Mouse (Mus musculus): ENCODE measurements around the gene Abcc8. TPM values are rescaled to one million over a fixed set of nuclear protein-coding genes. Genes with fewer than 3 reads are reported as not detected.
"Not testable (repeated sequence)": the region's sequence is repeated elsewhere in the genome, so short reads cannot be mapped to it uniquely, and the experiment has no call there.

Gene Abcc8
- polyA plus RNA-seq, 1 experiment, result not detected

DNA sequence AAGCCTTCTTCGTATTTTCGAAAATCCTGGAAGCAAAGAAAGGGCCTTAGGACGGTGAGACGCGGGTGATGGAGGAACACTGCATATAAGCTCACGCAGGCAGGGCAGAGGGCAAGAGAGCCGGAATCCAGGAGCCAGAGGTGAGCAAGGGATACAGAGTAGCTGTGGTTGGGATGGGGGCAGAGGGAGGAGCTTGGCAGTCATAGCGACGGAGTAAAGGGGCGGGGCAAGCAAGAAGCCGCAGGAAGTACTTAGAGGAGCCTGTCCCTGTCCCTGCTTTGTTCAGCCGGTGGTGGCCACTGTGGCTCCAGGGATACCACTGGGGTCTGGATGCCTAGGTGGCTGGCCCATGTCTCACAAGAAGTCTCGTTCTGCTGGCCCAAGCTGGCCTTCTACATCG is 21.8 kb upstream of the Abcc8 start:
- Histone ChIP-seq H3K27me3 (replicated peaks) (peaks cover 74% of the 10 kb centered on the region), H3K9me3 (no peaks in the 10 kb centered on the region), H3K4me1 (0 out of 2 replicates have a peak, but pooled peaks cover 3% of the 10 kb centered on the region), H3K36me3 (replicated peaks; ENCODE audit: low read length) (no peaks in the 10 kb centered on the region), H3K4me3 (replicated peaks) (no peak overlapping the region)
- no peak for TF ChIP-seq GATA1 (IDR thresholded peaks at IDR 0.05; ENCODE audit: borderline replicate concordance, low read length)
- no peak for TF ChIP-seq FLI1 (IDR thresholded peaks at IDR 0.05; ENCODE audit: low read length)

DNA sequence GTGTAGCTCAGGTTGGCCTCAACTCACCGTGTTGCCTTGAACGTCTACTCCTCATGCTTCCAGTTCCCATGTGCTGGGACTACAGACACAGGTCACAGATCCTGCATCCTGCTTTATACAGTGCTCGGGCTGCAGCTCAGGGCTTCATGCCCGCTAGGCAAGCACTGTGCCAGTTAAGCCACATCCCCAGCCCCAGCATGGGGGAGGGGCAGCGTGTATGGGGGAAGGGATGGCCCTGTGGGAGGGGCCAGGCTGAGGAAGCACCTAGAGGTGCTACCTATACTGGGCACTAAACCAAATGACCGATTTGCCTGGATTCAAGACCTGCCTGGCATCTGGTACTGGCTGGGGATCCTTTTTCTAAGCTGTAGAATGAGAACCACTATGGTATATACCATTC is 20.2 kb upstream of the Abcc8 start:
- H3K4me3 ChIP-seq (replicated peaks), result no peak overlapping the region
- H3K4me1 ChIP-seq, result 0 out of 2 replicates have a peak, but pooled peaks cover 3% of the 10 kb centered on the region
- no peaks in the 10 kb centered on the region for H3K9me3 ChIP-seq
- H3K36me3 ChIP-seq (replicated peaks; ENCODE audit: low read length), result no peaks in the 10 kb centered on the region
- peaks cover 71% of the 10 kb centered on the region for H3K27me3 ChIP-seq (replicated peaks)
- TF ChIP-seq FLI1 (IDR thresholded peaks at IDR 0.05; ENCODE audit: low read length) (no peak), GATA1 (IDR thresholded peaks at IDR 0.05; ENCODE audit: borderline replicate concordance, low read length) (no peak)

DNA sequence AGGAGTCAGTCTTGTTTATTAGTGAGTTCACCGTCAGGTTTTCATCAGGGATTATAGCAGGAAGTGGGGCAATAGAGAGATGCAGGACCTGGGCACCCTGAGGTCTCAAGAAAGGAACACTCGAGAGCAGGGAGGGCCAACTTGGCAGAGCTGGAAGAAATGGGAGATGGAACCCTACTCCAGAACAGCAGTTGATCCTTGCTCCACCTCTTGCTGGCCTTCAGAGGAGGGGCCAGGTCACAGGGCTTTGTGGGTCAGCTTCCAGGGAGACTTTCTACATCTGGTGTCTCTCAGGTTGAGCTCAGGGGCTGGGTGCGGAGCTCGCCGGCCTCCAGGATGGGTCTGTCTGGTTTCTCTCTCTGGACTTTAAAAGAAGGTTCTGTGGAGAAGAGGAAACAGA is 15.5 kb upstream of the Abcc8 start:
- TF ChIP-seq FLI1 (IDR thresholded peaks at IDR 0.05; ENCODE audit: low read length) (no peak), GATA1 (IDR thresholded peaks at IDR 0.05; ENCODE audit: borderline replicate concordance, low read length) (no peak)
- peaks cover 64% of the 10 kb centered on the region for H3K27me3 ChIP-seq (replicated peaks)
- no peaks in the 10 kb centered on the region for H3K9me3 ChIP-seq
- H3K36me3 ChIP-seq (replicated peaks; ENCODE audit: low read length), result no peaks in the 10 kb centered on the region
- H3K4me3 ChIP-seq (replicated peaks), result no peak overlapping the region
- H3K4me1 ChIP-seq, result no peaks in the 10 kb centered on the region

DNA sequence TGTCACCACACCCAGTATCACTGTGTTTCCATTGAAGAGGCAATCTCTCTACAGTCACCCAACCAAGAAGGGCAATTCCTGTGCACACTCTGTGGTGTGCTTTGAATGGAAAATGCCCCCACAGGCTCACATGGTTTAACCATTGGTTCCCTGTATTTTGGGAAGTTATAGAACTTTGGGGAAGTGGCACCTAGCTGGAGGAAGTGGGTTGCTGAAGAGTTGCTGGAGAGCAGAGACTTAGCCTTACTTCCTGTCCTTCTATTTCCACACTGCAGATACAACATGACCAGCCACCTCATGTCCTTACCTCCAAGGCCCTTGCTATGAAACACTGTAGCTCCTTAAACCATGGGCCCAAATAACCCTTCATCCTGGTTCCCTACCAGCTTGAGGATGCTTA is 4.4 kb upstream of the Abcc8 start:
- peaks cover 30% of the 10 kb centered on the region for H3K9me3 ChIP-seq
- peaks cover 8% of the 10 kb centered on the region; the same call in 1 of the 2 replicates for H3K4me1 ChIP-seq
- TF ChIP-seq FLI1 (IDR thresholded peaks at IDR 0.05; ENCODE audit: low read length), result no peak
- no peak for TF ChIP-seq GATA1 (IDR thresholded peaks at IDR 0.05; ENCODE audit: borderline replicate concordance, low read length)
- H3K4me3 ChIP-seq (replicated peaks), result no peak overlapping the region
- H3K36me3 ChIP-seq (replicated peaks; ENCODE audit: low read length), result no peaks in the 10 kb centered on the region
- H3K27me3 ChIP-seq (replicated peaks), result peaks cover 56% of the 10 kb centered on the region

DNA sequence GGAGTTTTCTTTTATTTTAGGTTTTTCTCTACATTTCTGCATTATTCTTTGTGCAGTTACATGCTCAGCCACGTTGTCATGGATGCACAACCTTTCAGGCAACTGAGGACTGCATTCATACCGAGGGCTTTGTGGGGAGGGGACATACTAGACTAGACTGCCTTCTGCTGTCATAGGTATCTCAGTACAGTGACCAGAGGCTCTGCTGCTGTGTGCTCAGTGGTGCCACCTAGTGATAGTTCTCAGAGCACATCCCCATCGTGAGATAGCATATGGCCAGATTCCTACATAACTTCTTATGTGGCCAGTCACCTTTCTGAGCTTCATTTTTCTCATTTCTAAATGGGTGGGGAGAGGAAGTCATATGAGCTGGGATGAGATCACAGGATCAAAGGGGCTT is 1.8 kb upstream of the Abcc8 start:
- TF ChIP-seq GATA1 (IDR thresholded peaks at IDR 0.05; ENCODE audit: borderline replicate concordance, low read length) (no peak), FLI1 (IDR thresholded peaks at IDR 0.05; ENCODE audit: low read length) (no peak)
- peaks cover 8% of the 10 kb centered on the region; the same call in 1 of the 2 replicates for H3K4me1 ChIP-seq
- H3K27me3 ChIP-seq (replicated peaks), result peaks cover 77% of the 10 kb centered on the region
- peaks cover 30% of the 10 kb centered on the region for H3K9me3 ChIP-seq
- H3K36me3 ChIP-seq (replicated peaks; ENCODE audit: low read length), result no peaks in the 10 kb centered on the region
- H3K4me3 ChIP-seq (replicated peaks), result no peak overlapping the region

DNA sequence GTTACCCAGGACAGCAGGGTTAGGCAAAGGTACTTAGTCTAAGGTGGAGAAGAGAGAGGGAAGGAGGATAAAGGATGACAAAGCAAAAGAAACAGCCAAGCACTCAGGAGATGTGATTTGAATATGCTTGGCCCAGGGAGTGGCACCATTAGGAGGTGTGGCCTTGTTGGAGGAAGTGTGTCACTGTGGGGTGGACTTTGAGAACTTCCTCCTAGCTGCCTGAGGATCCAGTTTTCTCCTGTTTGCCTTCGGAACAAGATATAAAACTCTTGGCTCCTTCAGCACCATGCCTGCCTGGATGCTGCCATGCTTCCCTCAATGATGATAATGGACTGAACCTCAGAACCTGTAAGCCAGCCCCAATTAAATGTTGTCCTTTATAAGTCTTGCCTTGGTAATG is 10.9 kb downstream of the Abcc8 start:
- H3K36me3 ChIP-seq (replicated peaks; ENCODE audit: low read length); H3K4me1 ChIP-seq; H3K4me3 ChIP-seq (replicated peaks); H3K9me3 ChIP-seq: not testable (repeated sequence)
- peaks cover 11% of the 10 kb centered on the region for H3K27me3 ChIP-seq (replicated peaks)

DNA sequence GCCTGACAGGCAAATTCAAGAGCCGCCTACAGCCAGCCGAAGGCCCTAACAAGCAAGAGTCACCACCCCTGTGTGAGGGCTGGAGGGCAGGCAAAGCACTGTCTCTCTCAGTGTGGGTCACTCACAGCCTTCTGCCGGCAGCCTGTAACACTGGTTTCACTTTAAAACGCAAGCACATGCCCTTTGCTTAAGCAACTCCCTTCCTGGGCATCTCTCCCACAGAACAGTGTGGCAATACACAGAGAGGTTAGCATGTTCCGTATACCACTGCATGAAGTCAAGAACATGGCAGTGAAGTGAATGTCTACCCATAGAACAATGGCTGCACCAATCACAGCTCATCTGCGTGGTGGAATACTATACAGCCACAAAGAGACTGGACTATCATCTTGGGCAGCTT is 11.4 kb downstream of the Abcc8 start:
- Histone ChIP-seq H3K4me3 (replicated peaks) (no peak overlapping the region), H3K36me3 (replicated peaks; ENCODE audit: low read length) (no peaks in the 10 kb centered on the region), H3K9me3 (peaks cover 3% of the 10 kb centered on the region; the same call in 1 of the 2 replicates), H3K27me3 (replicated peaks) (peaks cover 13% of the 10 kb centered on the region), H3K4me1 (no peaks in the 10 kb centered on the region)
- TF ChIP-seq FLI1 (IDR thresholded peaks at IDR 0.05; ENCODE audit: low read length) (no peak), GATA1 (IDR thresholded peaks at IDR 0.05; ENCODE audit: borderline replicate concordance, low read length) (no peak)

DNA sequence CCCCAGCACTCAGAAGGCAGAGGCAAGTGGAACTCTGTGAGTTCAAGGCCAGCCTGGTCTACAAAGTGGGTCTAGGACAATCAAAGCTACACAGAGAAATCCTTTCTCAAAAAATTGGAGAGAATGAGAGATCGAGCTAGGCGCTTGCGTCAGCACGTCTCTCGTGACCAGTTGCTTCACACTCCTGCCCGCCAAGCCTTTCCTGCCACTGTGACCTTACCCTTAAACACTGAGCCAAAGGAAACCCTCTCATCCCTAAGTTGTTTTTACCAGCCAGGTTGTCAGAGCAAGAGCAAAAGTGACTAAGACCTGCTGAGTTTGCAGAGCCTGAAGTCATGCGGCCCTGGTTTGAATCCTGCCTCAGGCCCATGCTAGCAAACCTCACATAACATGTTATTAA is 11.9 kb downstream of the Abcc8 start:
- Histone ChIP-seq H3K36me3 (replicated peaks; ENCODE audit: low read length) (no peaks in the 10 kb centered on the region), H3K27me3 (replicated peaks) (peaks cover 14% of the 10 kb centered on the region), H3K4me3 (replicated peaks) (no peak overlapping the region), H3K4me1 (no peaks in the 10 kb centered on the region), H3K9me3 (peaks cover 3% of the 10 kb centered on the region; the same call in 1 of the 2 replicates)
- TF ChIP-seq GATA1 (IDR thresholded peaks at IDR 0.05; ENCODE audit: borderline replicate concordance, low read length), result no peak
- no peak for TF ChIP-seq FLI1 (IDR thresholded peaks at IDR 0.05; ENCODE audit: low read length)

DNA sequence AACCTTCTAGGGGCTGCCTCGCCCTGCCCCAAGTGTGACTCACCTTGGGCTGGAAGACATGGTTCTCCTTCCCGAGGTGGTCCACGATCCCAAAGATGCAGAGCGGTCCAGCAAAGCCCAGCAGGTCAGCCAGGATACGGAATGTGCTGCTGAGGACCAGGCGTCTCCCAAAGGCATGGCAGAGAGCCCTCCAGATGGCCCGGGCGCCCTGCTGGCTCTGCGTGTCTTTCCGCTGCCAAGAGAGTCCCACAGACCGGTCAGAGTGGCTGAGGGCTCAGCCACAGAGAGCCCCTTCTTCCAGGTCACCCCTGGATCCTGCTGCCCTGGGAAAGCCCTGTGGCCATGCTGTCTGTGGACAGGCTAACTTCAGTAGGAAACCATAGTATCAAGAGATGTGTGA is 14.0 kb downstream of the Abcc8 start:
- Histone ChIP-seq H3K4me1 (no peaks in the 10 kb centered on the region), H3K27me3 (replicated peaks) (peaks cover 19% of the 10 kb centered on the region), H3K36me3 (replicated peaks; ENCODE audit: low read length) (no peaks in the 10 kb centered on the region), H3K9me3 (peaks cover 3% of the 10 kb centered on the region; the same call in 1 of the 2 replicates), H3K4me3 (replicated peaks) (no peak overlapping the region)
- no peak for TF ChIP-seq FLI1 (IDR thresholded peaks at IDR 0.05; ENCODE audit: low read length)
- no peak for TF ChIP-seq GATA1 (IDR thresholded peaks at IDR 0.05; ENCODE audit: borderline replicate concordance, low read length)

DNA sequence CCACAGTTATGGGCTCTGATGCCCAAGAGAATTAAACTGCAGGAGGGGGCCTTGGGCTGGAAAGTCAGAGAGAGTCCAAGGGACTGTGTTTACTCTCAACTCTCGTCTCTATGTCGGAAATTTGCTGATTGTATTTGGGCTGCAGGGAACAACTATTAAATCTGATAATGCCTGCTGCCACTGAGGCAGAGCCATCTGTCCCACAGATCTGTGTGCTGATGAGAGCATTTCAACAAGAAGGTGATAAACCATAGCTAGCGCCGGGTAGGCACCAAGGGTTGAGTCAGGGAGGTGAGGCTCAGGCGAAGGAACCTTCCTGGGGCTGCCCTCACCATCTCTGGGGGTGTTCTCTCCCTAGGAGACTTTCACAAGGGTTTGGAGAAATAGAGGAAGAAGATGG is 17.1 kb downstream of the Abcc8 start:
- Histone ChIP-seq H3K9me3 (no peaks in the 10 kb centered on the region), H3K36me3 (replicated peaks; ENCODE audit: low read length) (no peaks in the 10 kb centered on the region), H3K4me1 (no peaks in the 10 kb centered on the region), H3K27me3 (replicated peaks) (peaks cover 32% of the 10 kb centered on the region), H3K4me3 (replicated peaks) (no peak overlapping the region)
- TF ChIP-seq FLI1 (IDR thresholded peaks at IDR 0.05; ENCODE audit: low read length) (no peak), GATA1 (IDR thresholded peaks at IDR 0.05; ENCODE audit: borderline replicate concordance, low read length) (no peak)

DNA sequence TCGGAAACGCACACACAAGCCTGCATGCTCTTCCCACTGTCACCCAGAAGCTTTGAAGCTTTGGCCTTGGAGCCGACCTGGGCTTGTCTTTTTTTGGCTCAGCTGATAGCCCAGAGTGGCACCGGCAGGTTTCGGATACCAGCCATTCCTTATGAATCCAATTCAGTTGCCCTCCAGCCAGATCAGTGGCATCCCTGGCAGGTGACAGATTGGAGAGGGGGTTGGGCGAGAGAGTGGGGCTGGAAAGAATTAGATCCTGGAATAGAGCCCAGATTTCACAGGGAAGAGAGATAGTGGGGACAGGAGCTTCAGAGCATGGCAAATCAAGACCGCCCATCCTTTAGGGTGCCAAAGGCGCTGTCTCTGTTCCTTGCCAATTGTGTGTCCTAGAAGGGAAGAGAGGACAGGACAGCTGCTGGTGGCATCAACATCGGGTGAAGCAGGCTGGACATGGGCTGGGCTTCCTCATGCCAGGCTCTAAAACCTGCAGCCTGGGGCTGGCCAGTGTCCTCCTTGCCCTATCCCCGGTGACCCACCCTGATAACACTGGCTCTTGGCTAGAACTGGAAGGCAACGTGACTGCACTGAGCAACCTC is 17.6 kb downstream of the Abcc8 start:
- no peak overlapping the region for H3K4me3 ChIP-seq (replicated peaks)
- H3K4me1 ChIP-seq, result no peaks in the 10 kb centered on the region
- H3K9me3 ChIP-seq, result no peaks in the 10 kb centered on the region
- H3K27me3 ChIP-seq (replicated peaks), result peaks cover 35% of the 10 kb centered on the region
- TF ChIP-seq FLI1 (IDR thresholded peaks at IDR 0.05; ENCODE audit: low read length), result no peak
- TF ChIP-seq GATA1 (IDR thresholded peaks at IDR 0.05; ENCODE audit: borderline replicate concordance, low read length), result no peak
- no peaks in the 10 kb centered on the region for H3K36me3 ChIP-seq (replicated peaks; ENCODE audit: low read length)

Data from megakaryocyte, embryonic 14.5 days (primary cell).